Mouse (Mus musculus) heart, postnatal 36 days (tissue): ENCODE results near the gene Olfr961. TPM values are rescaled to one million over a fixed set of nuclear protein-coding genes. Genes with fewer than 3 reads are reported as not detected.

ENCODE experiments used
- DNase-seq, 2 experiments: peaks; one replicate each; pipeline ENCODE4 v3.0.0; 2021 to 2022
- intact Hi-C: fragments of 180-260 bp; cut with DNase I; formaldehyde crosslinking; loops from one replicate; pipeline ENCODE4 v1.15.1; 2025
- total RNA-seq, 2 experiments: library from RNA; stranded (reverse); gene quantifications; 2 replicates each; pipeline ENCODE4 v1.2.3; 2021

Gene Olfr961
- not detected for total RNA-seq

DNA sequence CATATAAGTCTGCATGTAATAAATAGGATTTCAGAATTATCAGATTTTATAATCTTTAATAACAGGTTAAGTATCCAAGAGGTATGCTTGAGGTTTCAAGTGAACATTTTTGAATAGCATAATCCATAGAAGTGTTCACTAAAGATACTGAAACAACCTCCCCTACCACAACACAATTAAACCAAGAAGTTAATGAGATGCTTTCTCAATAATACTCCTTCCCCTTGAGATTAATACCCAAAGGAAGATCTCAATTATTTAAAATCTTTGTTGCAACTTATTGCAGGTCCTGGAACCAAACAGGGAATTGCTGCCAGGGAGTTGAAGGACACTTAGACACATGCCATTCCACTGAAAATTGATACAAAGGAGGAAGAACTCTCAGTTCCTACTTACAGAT, at the start of gene Olfr961:
Gene Olfr961, plus strand, starts transcription at position 301 of the 400 bp plus-strand sequence.
- intact Hi-C loops: no loop called here
- DNase-seq: no peak

DNA sequence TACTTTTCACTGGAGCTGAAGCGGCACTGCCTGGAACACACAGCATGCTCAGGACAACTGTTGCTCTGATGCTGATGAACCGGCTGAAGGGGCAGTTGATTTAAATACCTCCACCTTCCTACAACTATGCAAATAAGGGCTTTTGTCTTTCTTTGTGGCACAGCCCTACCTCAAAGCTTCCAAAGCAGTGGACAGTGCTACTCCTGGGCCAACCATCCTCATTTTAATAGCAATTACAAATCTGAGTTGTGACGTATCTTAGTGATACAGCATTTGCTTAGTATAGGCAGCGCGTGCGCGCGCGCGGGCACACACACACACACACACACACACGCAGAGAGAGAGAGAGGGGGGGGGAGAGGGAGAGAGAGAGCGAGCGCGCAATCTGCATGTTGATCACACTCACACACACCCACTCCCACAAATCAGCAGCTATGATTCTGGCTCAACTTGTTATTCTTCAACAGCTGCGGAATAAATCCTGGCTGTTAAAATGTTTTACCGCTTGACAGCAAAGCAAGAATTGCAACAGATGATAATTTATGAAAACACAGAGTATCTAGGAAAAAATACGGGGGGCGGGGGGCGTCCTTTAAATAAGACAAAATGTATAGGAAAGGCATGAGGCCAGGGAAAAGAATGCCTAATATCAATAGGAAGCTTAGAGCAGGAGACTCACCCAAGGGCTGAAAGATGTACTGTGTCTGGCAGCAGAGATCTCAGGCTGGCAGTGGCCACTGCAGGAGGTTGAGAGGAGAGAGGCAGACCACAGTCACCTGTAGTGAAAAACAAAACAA, 42.2 kb upstream of the Olfr961 start:
- no peak for DNase-seq
- intact Hi-C loops: no loop called here

DNA sequence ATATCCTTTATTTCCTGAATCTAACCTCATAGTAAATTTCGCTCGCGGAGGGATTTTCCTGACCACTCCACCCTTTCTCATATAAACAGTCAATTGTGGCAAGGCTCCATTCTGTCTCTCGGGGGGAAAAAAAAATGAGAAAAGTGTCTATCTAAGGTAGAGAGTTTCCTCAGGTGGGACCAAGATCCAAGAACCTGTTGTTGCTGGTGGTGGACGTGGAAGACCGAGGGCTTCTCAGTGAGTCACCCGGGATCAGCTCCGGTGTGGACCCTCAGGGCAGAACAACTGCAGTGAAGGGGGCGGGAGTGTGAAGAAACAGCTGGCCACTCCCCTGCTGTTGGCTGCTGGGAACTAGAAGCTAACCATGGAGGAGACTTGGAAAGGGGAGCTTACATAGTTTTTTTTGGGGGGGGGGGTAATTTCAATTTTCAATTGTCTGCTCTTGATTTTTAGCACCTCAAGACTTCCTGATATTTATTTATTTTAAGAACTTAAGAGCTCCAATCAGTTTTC, 41.5 kb upstream of the Olfr961 start:
- DNase-seq: no peak
- intact Hi-C loops: no loop called here

DNA sequence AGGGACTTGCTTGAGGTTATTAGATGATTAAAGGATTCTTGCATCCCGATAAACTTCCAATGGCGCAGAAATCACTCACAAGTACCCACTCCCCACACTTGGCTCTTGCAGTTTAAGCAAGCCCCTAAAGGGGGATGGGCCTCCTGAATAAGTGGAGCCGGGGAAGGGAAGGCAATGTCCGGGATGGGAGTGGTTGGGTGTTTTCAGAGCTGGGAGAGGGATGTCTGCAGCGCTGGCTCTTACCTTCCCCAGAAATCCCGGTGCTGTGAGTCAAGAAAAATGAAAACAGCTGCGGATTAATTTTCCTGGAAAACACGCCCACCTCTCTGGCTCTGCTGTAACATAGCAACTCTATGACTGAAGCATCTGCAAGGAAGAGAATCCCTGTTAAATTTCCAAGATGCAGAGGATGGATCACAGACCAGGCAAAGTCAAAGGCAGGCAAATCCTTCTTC, 40.9 kb upstream of the Olfr961 start, which contains the start of gene AW551984:
Gene AW551984, minus strand, starts transcription at position 405 of the 455 bp plus-strand sequence.
- no peak for DNase-seq
- intact Hi-C loops: no loop called here

DNA sequence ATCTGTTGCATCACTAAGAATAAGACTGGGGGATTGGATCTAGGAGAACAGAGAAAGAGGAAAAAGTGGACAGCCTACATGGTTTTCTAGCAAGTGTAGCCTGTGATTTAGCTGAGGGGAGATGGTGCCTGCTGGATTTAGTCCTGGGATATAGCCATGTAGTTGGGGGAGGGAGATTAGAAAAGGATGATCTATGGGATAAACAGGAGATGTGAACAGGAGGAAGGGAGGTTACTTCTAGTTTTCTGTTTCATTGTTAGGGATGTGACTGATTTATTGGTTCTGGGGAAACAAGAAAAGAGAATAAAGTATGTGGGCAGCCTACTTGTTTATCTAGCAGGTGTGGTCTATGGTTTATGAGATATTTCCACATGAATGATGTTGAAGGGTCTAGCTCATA, 36.4 kb upstream of the Olfr961 start:
- intact Hi-C loops: no loop called here
- no peak for DNase-seq

DNA sequence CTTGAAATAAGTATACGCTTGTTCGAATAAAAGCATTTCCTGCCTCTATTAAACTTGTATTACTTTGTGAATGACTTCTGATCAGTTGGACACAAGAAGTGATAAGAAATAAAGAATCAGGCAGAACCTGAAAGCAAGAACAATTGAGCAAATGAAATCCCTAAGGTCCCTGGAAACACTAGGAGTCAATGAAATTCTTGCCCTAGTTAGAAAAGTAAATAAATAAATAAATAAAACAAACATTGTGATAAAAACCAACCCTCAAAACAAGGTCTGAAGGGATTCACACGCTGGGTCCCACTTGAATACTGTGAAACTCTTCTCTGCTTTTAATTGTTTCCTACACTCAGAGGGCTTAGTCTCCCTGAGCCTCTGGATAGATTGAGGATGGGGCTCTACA, 34.5 kb upstream of the Olfr961 start, which contains the start of gene Olfr148:
Gene Olfr148, plus strand, starts transcription at position 301 of the 400 bp plus-strand sequence.
- no peak for DNase-seq
- intact Hi-C loops: no loop called here

DNA sequence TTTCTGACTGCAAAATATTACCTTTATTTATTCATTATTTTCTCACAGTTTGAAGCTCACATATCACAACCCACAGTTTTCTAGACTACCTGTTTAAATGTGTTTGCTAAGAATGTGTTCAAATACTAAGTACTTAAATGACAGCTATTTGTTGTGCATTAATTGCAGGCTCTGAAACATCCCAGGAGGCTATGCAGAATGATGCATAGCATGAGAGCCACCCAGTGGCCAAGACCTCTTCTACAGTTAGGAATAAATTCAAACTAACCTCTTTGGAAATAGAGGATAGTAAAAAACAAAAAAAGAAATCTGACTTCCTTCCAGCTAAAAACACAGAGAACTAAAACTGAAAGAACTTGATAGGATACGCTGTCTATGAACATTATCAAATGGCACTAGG, 32.9 kb upstream of the Olfr961 start:
- DNase-seq: no peak
- intact Hi-C loops: loop anchor here (1.0 kb wide), 1 partner anchor 103 kb away; no protein-coding TSS in a partner anchor

DNA sequence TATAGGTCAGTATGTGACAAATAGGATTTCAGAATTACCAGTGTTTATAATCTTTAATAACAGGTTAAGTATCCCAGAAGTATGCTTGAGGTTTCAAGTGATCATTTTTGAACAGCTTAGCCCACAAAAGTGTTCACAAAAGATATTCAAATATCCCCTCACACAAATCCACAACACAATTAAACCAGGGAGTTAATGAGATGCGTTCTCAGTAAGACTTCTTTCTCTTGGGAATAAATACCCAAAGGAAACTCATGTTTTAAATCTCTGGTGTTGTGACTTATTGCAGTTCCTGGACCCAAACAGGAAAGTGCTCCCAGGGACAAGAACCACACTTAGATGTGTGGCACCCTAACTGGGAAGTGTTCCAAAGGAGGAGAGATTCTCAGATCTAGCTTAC, 23.8 kb upstream of the Olfr961 start, which contains the start of gene Olfr960:
Gene Olfr960, plus strand, starts transcription at position 301 of the 400 bp plus-strand sequence.
- no peak for DNase-seq
- intact Hi-C loops: no loop called here

DNA sequence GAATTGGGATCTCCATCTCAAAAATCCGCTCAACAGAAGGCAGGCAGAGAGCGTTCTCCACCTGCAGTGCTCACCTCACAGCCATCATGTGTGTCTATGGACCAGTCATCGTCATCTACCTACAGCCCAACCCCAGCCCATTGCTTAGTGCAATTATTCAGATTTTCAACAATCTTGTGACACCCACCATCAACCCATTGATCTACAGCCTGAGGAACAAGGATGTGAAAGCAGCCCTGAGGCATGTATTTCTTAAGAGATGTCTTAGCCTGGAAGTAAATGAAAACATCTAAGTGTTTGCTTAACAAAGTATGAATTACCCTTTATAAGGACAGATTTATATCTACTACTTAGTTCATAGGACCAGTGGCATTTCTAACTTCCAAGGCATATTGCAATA, 21.1 kb upstream of the Olfr961 start:
- DNase-seq: no peak
- intact Hi-C loops: no loop called here

DNA sequence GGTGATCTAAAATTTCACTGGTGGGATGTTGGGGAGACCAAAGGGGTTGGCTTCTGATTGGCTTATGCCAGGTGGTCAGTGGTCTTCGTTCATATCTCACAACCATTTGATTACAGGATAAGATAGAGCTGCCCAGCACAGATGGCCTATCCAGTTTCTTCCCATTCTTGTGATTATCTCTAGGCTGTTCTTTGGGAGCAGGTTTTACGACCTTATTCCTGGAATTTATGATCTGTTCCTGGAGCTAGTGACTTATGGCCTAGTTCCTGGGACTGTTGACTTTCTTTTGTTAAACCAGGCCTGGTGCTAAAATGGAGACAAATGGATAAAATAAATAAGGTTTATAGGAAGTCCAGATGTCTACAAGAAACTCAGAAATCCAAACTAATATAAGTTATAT, 20.2 kb upstream of the Olfr961 start:
- intact Hi-C loops: no loop called here
- DNase-seq: no peak

DNA sequence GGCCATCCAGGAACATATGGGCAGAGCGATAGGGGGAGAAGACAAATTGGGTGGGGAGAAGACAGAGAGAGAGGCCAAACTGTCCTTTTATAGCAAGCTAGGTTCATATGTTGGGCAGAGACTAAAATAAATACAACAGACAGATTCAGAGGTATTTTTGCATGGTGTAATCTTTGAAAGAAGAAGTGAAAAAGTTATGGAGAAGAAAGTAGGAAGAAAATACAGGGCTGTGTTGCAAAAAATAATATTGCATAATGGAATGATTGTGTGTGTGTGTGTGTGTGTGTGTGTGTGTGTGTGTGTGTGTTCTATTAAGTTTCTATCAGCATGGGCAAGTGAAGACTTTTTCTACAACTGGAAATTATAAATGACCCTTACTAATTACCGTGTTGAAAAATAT, 15.8 kb upstream of the Olfr961 start:
- intact Hi-C loops: no loop called here
- DNase-seq: no peak

DNA sequence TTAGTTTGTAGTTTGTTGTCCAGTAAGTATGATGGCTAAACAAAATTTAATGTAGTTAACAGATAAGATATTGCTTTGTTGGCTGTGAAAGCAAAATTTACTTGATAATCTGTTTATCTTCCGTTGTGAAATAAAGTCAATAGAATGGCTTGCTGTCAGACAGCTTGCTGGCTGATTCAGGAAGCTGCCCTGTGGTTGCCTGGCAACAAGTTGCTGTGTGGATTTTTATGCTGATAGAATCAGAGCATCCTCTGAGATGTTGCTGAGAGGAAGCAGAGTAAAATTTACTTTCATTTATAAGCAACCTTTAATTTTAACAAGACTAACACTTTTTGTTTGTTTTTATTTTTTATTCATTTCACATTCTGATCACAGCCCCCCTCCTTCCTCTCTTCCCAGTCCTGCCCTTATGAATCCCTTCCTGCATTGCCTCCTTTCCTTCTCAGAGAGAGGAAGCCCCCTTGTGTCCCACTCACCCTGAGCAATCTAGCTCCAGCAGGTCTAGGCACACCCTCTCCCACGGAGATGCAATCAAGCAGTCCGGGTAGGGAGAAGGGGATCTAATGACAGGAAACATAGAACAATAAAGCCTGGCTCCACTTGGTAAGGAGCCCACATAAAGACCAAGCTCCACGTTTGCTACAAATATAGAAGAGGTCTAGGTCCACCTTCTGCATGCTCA, 10.8 kb upstream of the Olfr961 start:
- intact Hi-C loops: no loop called here

DNA sequence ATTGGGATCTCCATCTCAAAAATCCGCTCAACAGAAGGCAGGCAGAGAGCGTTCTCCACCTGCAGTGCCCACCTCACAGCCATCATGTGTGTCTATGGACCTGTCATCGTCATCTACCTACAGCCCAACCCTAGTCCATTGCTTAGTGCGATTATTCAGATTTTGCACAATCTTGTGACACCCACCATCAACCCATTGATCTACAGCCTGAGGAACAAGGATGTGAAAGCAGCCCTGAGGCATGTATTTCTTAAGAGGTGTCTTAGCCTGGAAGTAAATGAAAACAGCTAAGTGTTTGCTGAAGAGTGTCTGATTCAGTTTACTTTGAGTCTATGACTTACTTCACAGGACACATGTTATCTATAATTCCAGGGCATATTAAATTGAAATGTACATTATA, 2.5 kb downstream of the Olfr961 start:
- intact Hi-C loops: no loop called here
- no peak for DNase-seq

More for the DNA sequence above, 10.8 kb upstream of the Olfr961 start:
- DNase-seq: no peak

DNA sequence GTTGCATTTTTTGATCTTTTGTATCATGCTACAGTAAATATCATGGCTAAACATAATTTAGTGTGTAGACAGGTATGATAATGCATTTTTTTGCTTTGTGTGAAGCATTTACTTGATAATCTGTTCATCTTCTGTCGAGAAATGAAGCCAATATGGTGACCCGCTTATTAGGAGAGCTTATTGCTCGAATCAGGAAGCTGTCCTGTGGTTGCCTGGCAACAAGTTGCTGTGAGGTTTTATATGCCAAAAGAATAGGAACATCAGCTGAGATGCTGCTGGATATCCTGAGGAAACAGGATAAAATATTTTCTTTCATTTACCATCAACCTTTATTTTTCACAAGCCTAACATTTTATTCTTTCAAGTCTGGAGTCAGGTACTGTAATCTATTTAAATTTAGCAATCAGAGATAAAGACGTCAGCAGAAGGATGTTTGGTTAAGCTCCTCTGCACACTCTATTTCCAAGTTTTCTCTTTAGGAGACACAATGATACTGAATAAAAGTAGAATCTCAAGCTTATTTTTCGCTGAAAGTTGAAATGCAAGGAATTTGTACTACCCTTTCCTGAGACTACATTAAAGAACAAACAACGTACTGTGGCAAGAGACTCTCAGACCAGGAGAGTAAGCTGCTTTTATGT, 10.0 kb downstream of the Olfr961 start:
- no peak for DNase-seq

DNA sequence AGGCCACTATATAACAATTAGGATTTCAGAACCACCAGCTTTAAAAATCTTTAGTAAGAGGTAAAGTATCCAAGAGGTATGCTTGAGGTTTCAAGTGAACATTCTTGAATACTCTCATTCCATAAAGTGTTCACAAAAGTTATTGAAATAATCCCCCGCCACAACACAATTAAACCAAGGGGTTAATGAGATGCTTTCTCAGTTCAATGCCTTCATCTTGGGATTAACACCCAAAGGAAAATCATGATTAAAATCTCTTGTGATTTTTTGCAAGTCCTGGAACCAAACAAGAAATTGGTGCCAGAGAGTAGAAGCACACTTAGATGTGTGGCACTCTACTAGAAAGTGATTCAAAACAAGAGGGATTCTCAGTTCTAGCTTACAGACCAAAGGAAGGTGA, 22.0 kb downstream of the Olfr961 start, which contains the start of gene Olfr963:
Gene Olfr963, plus strand, starts transcription at position 301 of the 400 bp plus-strand sequence.
- no peak for DNase-seq
- intact Hi-C loops: no loop called here

More for the DNA sequence above, 10.0 kb downstream of the Olfr961 start:
- intact Hi-C loops: no loop called here

DNA sequence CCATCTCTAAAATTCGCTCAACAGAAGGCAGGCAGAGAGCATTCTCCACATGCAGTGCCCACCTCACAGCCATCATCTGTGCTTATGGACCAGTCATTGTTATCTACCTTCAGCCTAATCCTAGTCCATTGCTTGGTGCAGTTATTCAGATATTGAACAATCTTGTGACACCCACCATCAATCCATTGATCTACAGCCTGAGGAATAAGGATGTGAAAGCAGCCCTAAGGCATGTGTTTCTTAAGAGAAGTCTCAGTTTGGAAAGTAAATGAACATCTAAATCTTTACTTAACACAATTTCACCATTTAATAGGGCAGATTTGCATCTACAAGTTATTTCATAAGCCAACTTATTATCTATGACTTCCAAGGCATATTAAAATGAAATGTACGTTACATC, 24.8 kb downstream of the Olfr961 start:
- intact Hi-C loops: no loop called here
- DNase-seq: no peak

DNA sequence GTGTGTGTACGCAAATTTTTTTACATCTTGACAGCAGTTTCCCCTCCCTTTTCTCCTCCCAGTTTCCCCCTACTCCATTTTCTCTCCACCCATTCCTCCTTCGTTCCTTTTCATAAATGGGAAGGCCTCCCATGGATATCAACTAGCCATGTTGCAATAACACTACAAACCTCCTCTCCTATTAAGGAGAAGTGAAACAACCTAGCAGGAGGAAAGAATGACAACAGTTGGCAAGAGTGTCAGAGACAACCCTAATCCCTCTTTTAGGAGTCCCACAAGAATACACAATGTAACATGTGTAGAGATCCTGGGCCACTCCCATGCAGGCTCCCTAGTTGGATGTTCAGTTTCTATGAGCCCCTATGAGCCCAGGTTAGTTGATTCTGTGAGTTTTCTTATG, 29.9 kb downstream of the Olfr961 start:
- intact Hi-C loops: no loop called here
- no peak for DNase-seq

DNA sequence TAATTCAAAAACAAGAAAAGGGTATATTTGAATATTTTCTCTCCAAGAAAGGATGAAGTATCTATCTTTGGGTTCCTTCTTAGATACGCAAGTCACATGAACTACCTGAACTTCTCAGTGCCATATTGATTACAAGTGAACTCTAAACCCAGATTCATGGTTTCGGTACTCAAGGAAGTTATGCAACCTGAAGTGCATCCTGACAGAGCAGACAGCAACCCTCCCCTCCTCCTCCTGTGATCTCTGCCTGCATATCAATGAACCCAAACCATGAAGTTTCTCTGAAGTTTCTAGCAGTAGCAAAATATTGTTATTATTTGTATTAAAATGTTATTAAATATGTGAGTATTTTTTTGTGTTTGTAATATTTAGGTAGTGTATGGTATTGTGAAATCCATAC, 33.7 kb downstream of the Olfr961 start:
- no peak for DNase-seq
- intact Hi-C loops: no loop called here

DNA sequence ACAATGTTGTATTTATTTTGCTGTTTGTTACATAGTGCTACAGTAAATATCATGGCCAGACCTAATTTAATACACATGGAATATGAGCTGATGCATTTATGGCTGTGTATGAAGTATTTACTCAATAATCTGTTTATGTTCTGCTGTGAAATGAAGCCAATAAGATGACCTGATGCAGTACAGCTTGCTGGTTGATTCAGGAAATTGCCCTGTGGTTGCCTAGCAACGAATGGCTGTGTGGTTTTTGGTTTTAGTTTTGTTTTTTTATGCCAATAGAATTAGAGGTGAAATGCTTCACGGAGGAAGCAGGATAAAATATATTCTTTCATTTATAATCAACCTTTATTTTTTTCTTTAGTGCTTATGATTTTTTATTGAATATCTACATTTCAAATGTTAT, 34.4 kb downstream of the Olfr961 start:
- intact Hi-C loops: no loop called here
- DNase-seq: no peak
